Mouse (Mus musculus) heart, adult 2 months (tissue): ENCODE results near the gene Zcchc14.

ENCODE experiments used
- CTCF ChIP-seq: fragments of 200-600 bp; IDR thresholded peaks from 2 replicates; pipeline ENCODE4 v1.8.1; 2022; ENCODE audit warnings: antibody characterized with exemption, mild to moderate bottlenecking, moderate library complexity
- EP300 ChIP-seq: fragments of 200-500 bp; IDR thresholded peaks from 2 replicates; pipeline ENCODE4 v1.6.1; 2011; ENCODE audit warnings: low read depth, low read length, control low read depth; ENCODE audit not compliant: insufficient read depth

- TF ChIP-seq CTCF (no peak), EP300 (no peak)
These were observed 92.1 kb downstream of the Zcchc14 start for GRCm38 (mm10) chr8:121560432-121561100.
